Mouse (Mus musculus): ENCODE measurements around the gene Gm10184.
"Not testable (repeated sequence)": the region's sequence is repeated elsewhere in the genome, so short reads cannot be mapped to it uniquely, and the experiment has no call there.

Gene Gm10184

DNA sequence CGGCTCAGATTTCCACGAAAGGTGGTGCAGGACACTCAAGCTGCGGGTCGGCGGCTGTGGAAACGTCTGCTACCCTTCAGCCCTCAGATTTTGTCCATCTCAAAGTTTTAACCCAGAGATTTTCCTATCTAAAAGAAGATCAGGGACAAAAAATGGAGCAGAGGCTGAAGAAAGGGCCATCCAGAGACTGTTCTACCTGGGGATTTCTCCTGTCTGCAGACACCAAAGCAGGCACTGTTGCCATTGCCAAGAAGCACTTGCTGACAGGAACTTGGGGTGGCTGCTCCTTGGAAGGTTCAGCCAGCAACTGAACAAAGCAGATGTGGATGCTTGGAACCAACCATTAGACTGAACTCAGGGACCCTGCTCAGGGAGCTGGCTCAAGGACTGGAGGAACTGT is at the start of gene Gm10184:
TSS of gene Gm10184 (minus strand) at position 101 of the 400 bp plus-strand sequence.
- no peak for DNase-seq (ENCODE audit: extremely low spot score, low read depth, low spot score)

DNA sequence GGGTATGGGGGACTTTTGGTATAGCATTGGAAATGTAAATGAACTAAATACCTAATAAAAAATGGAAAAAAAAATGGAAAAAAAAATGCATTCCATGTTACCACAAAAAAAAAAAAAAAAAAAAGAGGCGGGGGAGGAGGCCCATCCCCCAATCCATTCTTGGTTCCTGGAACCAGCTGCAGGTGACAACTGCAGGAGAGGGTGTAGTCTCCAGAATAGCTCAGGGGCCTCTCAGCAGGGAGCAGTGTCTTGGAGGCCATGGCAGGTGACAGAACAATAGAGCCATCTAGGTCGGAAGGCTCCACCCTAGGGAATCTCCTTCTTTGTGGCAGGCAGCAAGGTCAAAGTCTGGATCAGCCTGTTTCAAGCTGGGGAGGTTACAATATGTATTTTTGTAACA is 23.7 kb upstream of the Gm10184 start:
- DNase-seq (ENCODE audit: extremely low spot score, low read depth, low spot score) = no peak

DNA sequence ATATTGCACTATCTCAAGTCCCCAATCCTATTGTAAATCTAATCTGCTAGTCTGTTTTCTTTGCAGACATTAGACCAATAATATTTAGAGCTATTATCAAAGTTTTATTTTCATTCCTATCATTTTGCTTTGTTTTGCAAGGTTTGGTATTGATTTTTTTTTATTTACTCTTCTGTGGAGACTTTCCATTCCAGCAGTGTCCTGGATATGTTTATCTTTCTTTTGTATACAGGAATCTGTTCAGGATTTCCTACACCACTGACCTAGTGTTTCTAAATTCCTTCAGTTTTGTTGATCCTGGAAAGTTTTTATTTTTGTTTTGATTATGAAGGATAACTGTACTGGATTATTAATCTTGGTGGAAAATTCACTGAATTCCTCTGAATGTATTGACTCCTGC is 2.6 kb downstream of the Gm10184 start:
- DNase-seq (ENCODE audit: extremely low spot score, low read depth, low spot score) = no peak

DNA sequence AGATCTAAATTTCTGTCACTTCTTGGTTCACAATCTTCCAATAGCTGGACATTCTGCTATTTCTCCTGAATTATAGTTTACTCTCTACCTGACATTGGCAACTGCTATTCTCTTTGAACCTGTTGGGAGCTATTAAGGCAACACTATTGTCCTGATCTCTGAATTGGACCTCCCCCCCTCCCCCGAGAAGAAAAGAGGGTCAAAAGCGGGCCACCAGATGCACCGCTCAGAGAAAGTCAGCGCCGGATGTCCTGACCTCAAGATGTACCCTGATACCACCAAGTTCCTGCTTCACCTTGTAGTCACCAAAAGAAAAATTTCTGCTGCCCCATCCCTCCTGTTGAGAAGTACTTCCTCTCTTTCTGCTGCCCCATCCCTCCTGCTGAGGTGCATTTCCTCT is 5.5 kb downstream of the Gm10184 start:
- DNase-seq (ENCODE audit: extremely low spot score, low read depth, low spot score) = not testable (repeated sequence)

DNA sequence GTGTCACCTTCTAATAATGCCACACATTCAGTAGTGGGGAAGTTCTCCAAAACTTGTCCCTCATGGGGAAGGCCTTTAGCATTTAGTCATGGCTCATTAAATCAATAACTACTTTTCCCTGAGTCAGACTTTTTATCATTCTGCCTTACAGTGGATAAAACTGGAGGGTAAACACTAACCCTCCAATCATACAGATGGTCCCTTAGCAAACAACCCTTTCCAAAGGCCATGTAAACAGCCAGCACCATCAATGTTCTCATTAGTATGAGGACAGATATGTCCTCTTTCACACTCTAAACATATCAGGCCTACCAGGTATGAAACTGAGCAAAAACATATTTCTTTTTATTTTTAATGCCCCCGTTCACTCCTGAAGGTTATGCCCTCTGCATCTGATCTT is 7.5 kb downstream of the Gm10184 start:
- no peak for DNase-seq (ENCODE audit: extremely low spot score, low read depth, low spot score)

DNA sequence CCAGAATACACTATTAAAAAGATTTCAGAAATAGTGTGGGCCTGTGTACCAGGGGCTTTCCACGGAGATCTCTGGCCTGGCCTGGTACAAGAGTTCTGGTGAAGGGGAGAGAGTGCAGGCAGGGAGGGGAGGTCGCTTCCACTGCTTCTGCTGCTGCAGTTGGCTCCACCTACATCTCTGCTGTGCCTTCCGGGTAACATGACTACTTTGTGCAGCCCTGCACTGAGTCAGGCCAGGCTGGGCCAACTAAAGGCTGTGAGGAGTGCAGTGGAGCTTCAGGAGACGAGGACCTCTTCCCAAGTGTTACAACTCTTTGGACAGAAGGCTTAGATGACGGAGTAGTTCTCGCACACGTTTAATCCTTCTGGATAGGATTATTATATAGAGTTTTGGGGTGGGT is 9.6 kb downstream of the Gm10184 start:
- DNase-seq (ENCODE audit: extremely low spot score, low read depth, low spot score) = no peak

DNA sequence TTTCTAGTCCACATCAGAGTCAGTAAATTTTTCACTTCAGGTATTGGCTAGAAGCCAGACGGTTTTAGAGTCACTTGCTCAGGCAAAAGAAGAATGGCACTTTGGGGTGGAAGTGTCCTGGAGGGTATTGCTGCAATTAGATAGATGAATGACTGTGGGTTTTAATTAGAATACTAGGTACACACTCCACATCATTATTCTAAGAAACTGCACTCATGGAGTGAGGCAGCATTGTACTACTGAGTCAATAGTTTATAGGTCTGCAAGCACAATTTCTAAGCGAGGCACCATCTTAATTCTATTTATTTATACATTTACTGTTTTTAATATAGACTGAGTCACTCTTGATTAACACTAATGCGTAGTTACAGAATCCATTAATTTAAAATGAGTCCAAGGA is 10.4 kb downstream of the Gm10184 start:
- no peak for DNase-seq (ENCODE audit: extremely low spot score, low read depth, low spot score)

DNA sequence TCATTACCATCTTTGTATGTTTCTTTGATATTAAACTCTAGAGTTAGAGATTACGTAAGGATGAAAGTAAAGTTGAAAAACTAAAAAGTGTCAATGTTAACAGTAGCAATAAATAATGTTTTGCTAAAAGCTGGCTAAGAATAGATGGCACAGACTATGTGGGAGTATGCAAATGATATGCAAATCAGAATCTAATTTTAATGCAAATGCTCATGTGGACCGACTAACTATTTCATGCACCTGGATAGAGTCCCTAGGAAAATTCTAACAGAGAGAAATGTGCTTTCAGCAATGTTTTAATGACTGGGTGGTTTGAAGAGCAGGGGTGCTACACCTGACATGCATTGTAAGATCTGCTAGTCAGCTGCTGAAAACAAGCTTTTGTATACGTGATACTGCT is 45.3 kb downstream of the Gm10184 start:
- no peak for DNase-seq (ENCODE audit: extremely low spot score, low read depth, low spot score)

Data from hindlimb bud, embryonic 11.5 days (tissue).